Mouse (Mus musculus) liver, embryonic 16.5 days (tissue): Measurements from ENCODE around the gene Zbtb38. TPM values are rescaled to one million over a fixed set of nuclear protein-coding genes. Genes with fewer than 3 reads are reported as not detected.

Experiments
- ATAC-seq: fragments of 200-750 bp; cut with Nextera tagmentation; 2 replicates; pipeline ENCODE4 v1.8.0; 2017; ENCODE audit warnings: low read depth, mild to moderate bottlenecking, moderate number of reproducible peaks, moderate library complexity
- H3K27ac ChIP-seq: fragments of 300-500 bp; sonication (generic); 2 replicates; pipeline ENCODE4 v1.5.1; 2014; ENCODE audit warnings: mild to moderate bottlenecking, low read length
- H3K27me3 ChIP-seq: fragments of 300-500 bp; sonication (generic); 2 replicates; pipeline ENCODE4 v1.6.1; 2014; ENCODE audit warnings: low read depth, low read length, mixed read lengths; ENCODE audit not compliant: control insufficient read depth, insufficient read depth
- H3K36me3 ChIP-seq: fragments of 300-500 bp; sonication (generic); 2 replicates; pipeline ENCODE4 v1.6.1; 2014; ENCODE audit warnings: mild to moderate bottlenecking; ENCODE audit not compliant: control insufficient read depth, insufficient read depth
- H3K4me1 ChIP-seq: fragments of 300-500 bp; sonication (generic); 2 replicates; pipeline ENCODE4 v1.6.1; 2014; ENCODE audit warnings: low read depth, low read length, mixed read lengths; ENCODE audit not compliant: control insufficient read depth
- H3K4me2 ChIP-seq: fragments of 300-500 bp; sonication (generic); 2 replicates; pipeline ENCODE4 v1.6.1; 2014; ENCODE audit warnings: low read depth, low read length, mixed read lengths
- H3K4me3 ChIP-seq: fragments of 300-500 bp; sonication (generic); 2 replicates; pipeline ENCODE4 v1.5.1; 2014; ENCODE audit warnings: low read depth, mild to moderate bottlenecking, low read length
- H3K9ac ChIP-seq: fragments of 300-500 bp; sonication (generic); 2 replicates; pipeline ENCODE4 v1.6.1; 2014; ENCODE audit warnings: low read depth, low read length
- H3K9me3 ChIP-seq: fragments of 300-500 bp; sonication (generic); replicated peaks from 2 replicates; pipeline ENCODE4 v1.6.1; 2016; ENCODE audit warnings: low read length; ENCODE audit not compliant: control insufficient read depth
- WGBS: fragments of 180-500 bp; shearing (Covaris S2); extraction: QIAGEN DNeasy Blood & Tissue Kit; methylation state at CpG from one replicate; pipeline ENCODE4 v1.1.7; 2014; ENCODE audit not compliant: insufficient replicate concordance; 5-methylcytosine and 5-hydroxymethylcytosine counted together
- polyA plus RNA-seq: library from polyadenylated mRNA; unstranded; fragments of >200 nt; fragmentation: Nextera tagmentation; extraction: Ambion mirVana; gene quantifications from 2 replicates; pipeline ENCODE4 v1.2.1, GENCODE M21; 2015

Gene Zbtb38
- polyA plus RNA-seq, 1 experiment from 2014 or later, result 5.3 TPM

DNA sequence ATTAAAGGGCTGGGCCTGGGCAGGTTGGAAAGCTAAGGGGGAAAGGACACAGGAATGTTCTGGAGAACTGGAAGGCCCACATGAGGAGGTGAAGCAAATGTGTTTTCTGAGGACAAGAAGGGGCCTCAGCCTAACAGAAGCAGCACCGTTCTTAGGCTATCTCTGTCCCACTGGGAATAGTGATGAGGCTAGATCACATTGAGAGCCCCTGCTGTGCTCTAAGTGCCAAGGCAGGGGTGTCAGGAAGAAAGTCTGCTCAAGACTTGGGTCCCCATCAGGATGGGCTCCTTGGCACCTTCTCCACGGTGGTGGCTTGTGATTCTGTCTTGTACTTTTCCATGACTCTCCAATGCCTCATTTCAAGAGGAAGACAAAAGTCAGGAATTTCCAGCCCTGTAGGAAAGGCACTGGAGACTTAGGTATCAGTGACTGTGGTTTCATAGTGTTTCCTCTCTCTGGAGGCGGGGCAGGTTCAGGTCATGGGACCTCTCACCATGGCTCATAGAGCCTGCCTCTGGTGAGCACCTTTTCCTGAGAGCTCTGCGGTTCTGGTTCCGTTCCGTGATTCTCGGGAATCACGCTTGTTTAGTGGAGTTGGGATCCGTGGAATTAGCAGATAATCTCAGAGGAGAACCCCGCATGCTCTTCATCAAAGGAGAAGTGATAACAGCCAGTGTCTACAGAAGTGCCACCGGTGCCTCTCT lies 1.4 kb upstream of the Zbtb38 start:
- Histone ChIP-seq H3K27ac (no peak overlapping the region), H3K4me1 (peaks cover 4% of the 10 kb centered on the region), H3K4me3 (no peak overlapping the region), H3K27me3 (no peaks in the 10 kb centered on the region), H3K36me3 (no peaks in the 10 kb centered on the region), H3K9ac (no peak overlapping the region), H3K9me3 (no peaks in the 10 kb centered on the region), H3K4me2 (no peak overlapping the region)
- no peak for ATAC-seq
- 38% methylated on average over 11 of the region's 11 CpGs for WGBS

DNA sequence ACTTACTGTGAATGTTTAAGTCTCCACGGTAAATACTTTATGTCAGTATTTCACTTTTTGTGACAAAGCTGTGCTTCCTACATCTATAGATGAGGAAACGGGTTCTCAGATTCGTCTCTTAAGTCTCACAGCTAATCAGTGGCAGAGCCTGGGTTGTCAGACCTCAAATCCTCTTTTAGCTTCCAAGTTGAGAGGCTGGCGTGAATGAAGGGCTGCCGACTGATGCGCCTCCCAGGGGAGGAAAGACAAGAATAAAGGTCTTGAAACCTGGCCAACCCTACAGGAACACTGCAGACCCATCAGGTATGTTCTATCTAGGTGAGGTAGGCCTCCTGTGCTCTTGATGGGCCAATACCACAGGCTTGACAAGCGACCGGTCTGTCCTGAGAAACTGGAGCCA lies 761 bp upstream of the Zbtb38 start:
- no peak overlapping the region for H3K4me3 ChIP-seq
- H3K9me3 ChIP-seq, result no peaks in the 10 kb centered on the region
- no peaks in the 10 kb centered on the region for H3K4me1 ChIP-seq
- H3K27me3 ChIP-seq, result no peaks in the 10 kb centered on the region
- ATAC-seq, result no peak
- no peak overlapping the region for H3K4me2 ChIP-seq
- H3K9ac ChIP-seq, result no peak overlapping the region
- 68% methylated on average over 8 of the region's 8 CpGs for WGBS
- H3K27ac ChIP-seq, result no peak overlapping the region
- no peaks in the 10 kb centered on the region for H3K36me3 ChIP-seq

DNA sequence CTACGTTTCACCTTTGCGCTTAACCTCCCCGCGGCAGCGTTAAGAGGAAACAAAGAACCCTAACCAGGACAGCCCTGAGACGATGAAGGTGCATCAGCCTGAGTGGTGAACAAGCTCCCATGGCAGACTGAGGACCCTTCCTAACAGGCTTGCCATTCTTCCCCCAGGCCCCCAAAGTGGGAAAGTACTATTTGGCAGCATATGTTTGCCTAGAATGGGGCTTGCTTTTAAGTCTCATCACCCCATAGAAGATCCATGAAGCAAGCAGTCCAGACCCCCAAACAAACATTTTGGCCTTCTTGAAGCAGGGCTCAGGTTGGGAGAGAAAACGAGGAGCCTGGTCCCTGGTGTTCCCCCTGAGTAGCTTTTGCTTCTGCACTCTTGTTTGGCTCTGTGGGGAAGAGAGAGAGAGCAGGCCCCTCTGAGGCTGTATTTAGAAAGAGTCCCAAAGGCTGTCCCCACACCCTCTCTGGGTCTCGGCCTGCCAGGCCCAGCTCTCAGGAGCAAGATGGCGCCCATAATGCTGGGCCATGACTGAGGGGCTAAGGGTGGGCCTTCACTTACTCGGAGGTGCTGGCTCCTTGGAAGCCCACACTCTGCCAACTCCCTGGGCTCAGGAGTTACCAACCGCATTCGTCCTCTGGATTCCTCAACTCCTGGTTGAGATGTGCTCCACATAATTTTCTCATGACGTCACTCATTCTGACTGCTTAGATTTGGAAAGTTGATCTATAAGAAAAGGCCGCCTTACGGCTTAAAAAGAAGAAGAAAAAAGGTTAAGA lies 619 bp downstream of the Zbtb38 start:
- Histone ChIP-seq H3K4me3 (no peak overlapping the region), H3K9me3 (no peaks in the 10 kb centered on the region), H3K4me2 (no peak overlapping the region), H3K36me3 (no peaks in the 10 kb centered on the region), H3K27ac (no peak overlapping the region), H3K27me3 (no peaks in the 10 kb centered on the region), H3K4me1 (no peaks in the 10 kb centered on the region), H3K9ac (no peak overlapping the region)
- no peak for ATAC-seq
- WGBS, result 75% methylated on average over 15 of the region's 15 CpGs

DNA sequence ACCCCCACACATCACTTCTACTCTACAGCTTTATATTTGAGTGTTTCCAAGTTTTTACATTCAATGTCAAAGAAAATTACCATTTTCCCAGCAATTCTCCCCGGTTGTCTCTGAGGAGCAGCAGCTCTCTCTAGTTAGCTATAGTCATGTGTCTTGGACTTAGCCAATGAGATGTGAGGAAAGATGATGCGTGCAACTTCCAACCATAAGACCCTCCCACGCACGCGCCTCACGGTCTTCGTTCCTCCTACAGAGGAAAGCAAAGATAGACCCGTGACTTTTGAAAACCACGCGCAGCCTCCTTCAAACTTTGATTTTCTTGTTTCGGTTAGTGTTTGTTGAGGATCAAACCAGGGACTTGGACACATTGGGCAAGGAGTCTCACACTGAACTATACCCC lies 2.0 kb downstream of the Zbtb38 start:
- Histone ChIP-seq H3K9me3 (no peaks in the 10 kb centered on the region), H3K9ac (no peak overlapping the region), H3K4me1 (no peaks in the 10 kb centered on the region), H3K27ac (no peak overlapping the region), H3K36me3 (no peaks in the 10 kb centered on the region), H3K4me2 (no peak overlapping the region), H3K27me3 (no peaks in the 10 kb centered on the region), H3K4me3 (no peak overlapping the region)
- no peak for ATAC-seq
- WGBS, result 87% methylated on average over 11 of the region's 11 CpGs

DNA sequence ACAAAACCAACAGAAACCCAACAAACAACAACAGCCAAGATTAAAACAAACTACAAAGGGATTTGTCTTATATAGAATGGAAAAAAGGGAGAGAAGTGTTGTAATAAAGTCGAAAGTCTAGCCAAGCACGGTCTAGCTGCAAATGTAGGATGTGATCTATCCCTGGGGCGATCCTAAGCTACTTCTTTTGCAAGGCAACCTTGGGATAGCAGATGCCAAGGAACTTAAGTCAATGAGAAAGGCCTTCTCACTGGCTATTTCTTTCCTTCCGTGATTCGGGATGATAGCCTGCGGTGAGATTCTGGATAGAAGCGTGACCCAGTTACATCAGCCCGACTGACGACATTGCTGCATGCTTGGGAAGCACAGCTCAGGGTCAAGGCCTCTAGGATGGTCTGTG lies 6.1 kb downstream of the Zbtb38 start:
- Histone ChIP-seq H3K4me3 (no peak overlapping the region), H3K27me3 (no peaks in the 10 kb centered on the region), H3K9me3 (no peaks in the 10 kb centered on the region; the same call in 1 of the 2 replicates), H3K4me2 (no peak overlapping the region), H3K4me1 (no peaks in the 10 kb centered on the region), H3K36me3 (no peaks in the 10 kb centered on the region), H3K27ac (no peak overlapping the region), H3K9ac (no peak overlapping the region)
- no peak for ATAC-seq
- 71% methylated on average over 9 of the region's 9 CpGs for WGBS

- Histone ChIP-seq H3K4me1 (no peaks in the 10 kb centered on the region), H3K4me2 (no peak overlapping the region), H3K9me3 (no peaks in the 10 kb centered on the region; the same call in 1 of the 2 replicates), H3K27me3 (no peaks in the 10 kb centered on the region), H3K4me3 (no peak overlapping the region), H3K9ac (no peak overlapping the region), H3K27ac (no peak overlapping the region), H3K36me3 (no peaks in the 10 kb centered on the region)
- 20% methylated on average over 2 of the region's 2 CpGs for WGBS
- ATAC-seq, result no peak
These were observed 7.7 kb downstream of the Zbtb38 start for GRCm38 (mm10) chr9:96744909-96745308.

DNA sequence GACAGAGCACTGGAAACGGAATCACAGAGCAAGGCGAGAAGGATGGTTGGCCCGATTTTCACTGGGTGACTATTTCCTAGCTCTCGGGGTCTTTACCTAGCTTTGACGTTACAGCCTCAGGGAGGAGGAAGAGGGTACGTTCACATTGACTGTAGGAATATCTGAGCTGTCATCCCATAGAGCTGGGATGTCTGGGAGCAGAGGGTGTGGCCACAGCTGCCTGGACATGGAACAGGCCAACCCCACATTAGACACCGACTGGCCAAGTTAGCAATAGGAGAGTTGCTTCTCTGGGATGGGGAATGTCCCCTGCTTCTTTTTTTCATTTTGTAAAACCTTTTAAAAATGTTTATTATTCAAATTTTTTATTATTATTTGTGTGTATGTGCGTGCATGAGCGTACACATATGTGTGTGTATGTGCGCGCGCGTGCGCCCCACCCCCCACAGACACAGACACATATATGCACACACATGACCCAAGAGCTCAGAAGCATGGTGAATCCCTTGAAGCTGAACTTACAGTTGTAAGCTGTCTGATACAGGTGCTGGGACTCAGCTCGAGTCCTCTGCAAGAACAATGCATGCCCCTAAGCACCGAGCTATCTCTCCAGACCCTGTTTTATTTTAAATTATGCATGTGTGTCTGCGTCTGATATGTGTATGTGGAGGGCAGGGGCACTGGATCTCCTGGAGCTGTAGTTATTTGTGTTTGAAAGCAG lies 11.1 kb downstream of the Zbtb38 start:
- ATAC-seq, result no peak
- Histone ChIP-seq H3K9ac (no peak overlapping the region), H3K27ac (no peak overlapping the region), H3K36me3 (no peaks in the 10 kb centered on the region), H3K4me2 (no peak overlapping the region), H3K9me3 (no peaks in the 10 kb centered on the region; the same call in 1 of the 2 replicates), H3K4me1 (no peaks in the 10 kb centered on the region), H3K27me3 (no peaks in the 10 kb centered on the region), H3K4me3 (no peak overlapping the region)
- WGBS, result 77% methylated on average over 17 of the region's 17 CpGs

- no peak overlapping the region for H3K27ac ChIP-seq
These were observed 11.8 kb downstream of the Zbtb38 start for GRCm38 (mm10) chr9:96740712-96741364.

More at GRCm38 (mm10) chr9:96740712-96741364, 11.8 kb downstream of the Zbtb38 start:
- H3K9ac ChIP-seq, result no peak overlapping the region
- H3K9me3 ChIP-seq, result no peaks in the 10 kb centered on the region; the same call in 1 of the 2 replicates
- no peaks in the 10 kb centered on the region for H3K27me3 ChIP-seq
- WGBS, result 69% methylated on average over 15 of the region's 15 CpGs
- ATAC-seq, result no peak
- no peaks in the 10 kb centered on the region for H3K4me1 ChIP-seq
- H3K4me2 ChIP-seq, result no peak overlapping the region
- no peaks in the 10 kb centered on the region for H3K36me3 ChIP-seq
- H3K4me3 ChIP-seq, result no peak overlapping the region
